Mouse (Mus musculus): ENCODE measurements around the gene Kcp. TPM values are rescaled to one million over a fixed set of nuclear protein-coding genes. Genes with fewer than 3 reads are reported as not detected.

Kcp gene
- polyA plus RNA-seq, 1 experiment from 2014 or later = 12.9 TPM

DNA sequence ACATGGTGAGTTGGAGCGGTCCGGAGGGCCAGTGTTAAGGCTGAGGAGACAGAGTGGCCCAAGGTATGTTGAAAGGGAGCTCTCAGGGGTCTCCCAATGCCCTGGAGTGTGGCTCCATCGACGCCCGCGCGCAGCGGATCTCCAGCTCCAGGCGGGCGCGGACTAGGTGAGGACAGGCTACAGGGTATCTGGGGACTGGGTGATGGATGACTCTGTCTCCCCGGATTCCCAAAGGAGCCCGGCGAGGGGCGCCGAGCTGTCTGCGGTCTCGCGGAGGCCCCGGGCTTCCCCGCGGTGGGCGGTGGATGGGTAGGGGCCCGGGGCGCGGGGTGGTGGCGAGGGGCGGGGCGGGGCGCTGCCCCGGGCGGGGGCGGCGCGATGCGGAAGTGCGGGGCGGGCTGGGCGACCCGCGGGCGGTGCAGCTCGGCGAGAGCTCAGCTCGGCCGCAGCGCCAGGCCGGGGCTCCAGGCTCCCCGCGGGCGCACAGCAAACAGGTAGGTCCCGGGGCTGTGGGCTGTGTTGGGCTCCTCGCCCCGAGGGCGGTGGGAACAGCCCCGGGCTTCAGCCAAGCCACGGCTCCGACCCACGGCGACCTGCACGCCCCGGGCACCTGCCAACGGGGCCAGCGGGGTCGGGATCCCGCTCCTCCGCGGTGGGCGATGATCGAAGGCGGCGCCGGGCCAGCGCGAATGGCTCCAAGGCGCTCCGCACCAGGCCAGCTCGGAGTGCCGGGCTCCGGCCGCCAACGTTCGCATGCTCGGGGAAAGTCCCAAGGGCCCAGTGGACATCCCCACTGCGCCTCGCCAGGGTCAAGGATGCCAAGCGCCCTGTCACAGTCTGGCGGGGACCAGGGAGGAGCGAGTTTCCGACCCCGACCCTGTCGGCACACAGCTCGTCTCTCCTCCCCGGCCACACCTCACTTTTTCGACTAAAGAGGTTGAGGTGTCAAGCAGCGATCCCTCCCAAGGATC lies 18.8 kb upstream of the Kcp start, which contains the start of gene Irf5:
TSS of gene Irf5 (plus strand) at position 345 of the 971 bp plus-strand sequence.
- ATAC-seq (ENCODE audit: low FRiP score) = peak; percentile 74
- WGBS = under 1% methylated on average over 68 of the region's 96 CpGs
- H3K4me1 ChIP-seq (replicated peaks; ENCODE audit: control insufficient read depth, insufficient read depth, low read length) = peaks cover 5% of the 10 kb centered on the region; the same call in 1 of the 2 replicates
- H3K9ac ChIP-seq (ENCODE audit: low read depth, low read length) = peak within 1 kb of the TSS; percentile 43; the same call in 1 of the 2 replicates
- H3K36me3 ChIP-seq (ENCODE audit: control insufficient read depth, insufficient read depth, low read length) = no peaks in the 10 kb centered on the region
- H3K27ac ChIP-seq (ENCODE audit: low read depth, low read length) = no peak within 1 kb of the TSS
- peak within 1 kb of the TSS; percentile 56 for H3K4me3 ChIP-seq (ENCODE audit: low read depth, low read length)
- H3K27me3 ChIP-seq (ENCODE audit: control insufficient read depth, insufficient read depth, low read length) = peaks cover 46% of the 10 kb centered on the region
- H3K9me3 ChIP-seq (ENCODE audit: control insufficient read depth, low read length) = no peaks in the 10 kb centered on the region
- H3K4me2 ChIP-seq (replicated peaks; ENCODE audit: low read depth, low read length) = peak within 1 kb of the TSS; percentile 97
- DNase-seq (ENCODE audit: low spot score) = peak; percentile 62

DNA sequence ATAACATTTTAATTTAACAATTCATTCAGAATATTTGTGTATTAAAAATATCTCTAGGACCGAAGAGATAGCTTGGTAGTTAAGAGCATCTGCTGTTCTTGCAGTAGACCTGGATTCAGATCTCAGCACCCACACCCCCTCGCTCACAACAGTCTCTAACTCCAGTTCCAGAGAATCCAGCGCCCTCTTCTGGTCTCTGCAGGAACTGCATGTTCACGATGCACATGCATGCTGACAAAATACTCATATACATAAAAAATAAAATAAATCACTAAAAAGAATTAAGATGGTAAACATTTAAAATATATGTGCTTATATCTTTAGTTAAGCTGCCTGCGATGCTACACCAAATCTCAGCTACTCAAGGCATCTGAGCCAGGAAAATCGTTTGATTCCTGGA lies 17.5 kb upstream of the Kcp start:
- ATAC-seq (ENCODE audit: low FRiP score) = no peak
- Histone ChIP-seq H3K4me1 (replicated peaks; ENCODE audit: control insufficient read depth, insufficient read depth, low read length) (peaks cover 5% of the 10 kb centered on the region; the same call in 1 of the 2 replicates), H3K27me3 (ENCODE audit: control insufficient read depth, insufficient read depth, low read length) (peaks cover 41% of the 10 kb centered on the region), H3K9ac (ENCODE audit: low read depth, low read length) (no peak overlapping the region), H3K9me3 (ENCODE audit: control insufficient read depth, low read length) (no peaks in the 10 kb centered on the region), H3K4me3 (ENCODE audit: low read depth, low read length) (no peak overlapping the region), H3K36me3 (ENCODE audit: control insufficient read depth, insufficient read depth, low read length) (no peaks in the 10 kb centered on the region), H3K27ac (ENCODE audit: low read depth, low read length) (no peak overlapping the region), H3K4me2 (replicated peaks; ENCODE audit: low read depth, low read length) (no peak overlapping the region)
- peak; percentile 38 for DNase-seq (ENCODE audit: low spot score)
- 68% methylated on average over 6 of the region's 6 CpGs for WGBS

DNA sequence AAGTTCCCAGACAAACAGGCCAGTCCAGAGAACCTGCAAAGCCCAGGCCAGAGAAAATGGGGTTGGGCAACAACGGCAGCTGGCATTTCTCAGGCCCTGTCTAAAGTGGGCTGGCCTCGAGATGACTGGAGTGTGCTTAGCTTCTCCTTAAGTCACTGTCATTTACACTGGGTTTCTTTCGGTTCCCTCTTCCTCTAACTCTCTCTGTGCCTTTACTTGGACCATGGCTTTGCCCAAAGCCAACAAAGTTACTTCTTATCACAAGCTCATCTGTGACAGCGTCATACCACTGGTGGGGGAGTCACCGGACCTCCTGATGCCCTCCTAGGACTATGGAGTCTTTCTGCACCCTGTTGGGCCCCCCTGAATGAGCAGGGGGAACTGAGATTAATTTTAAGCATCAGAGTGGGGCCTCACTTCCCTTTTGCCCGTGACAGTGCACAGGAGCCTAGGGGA lies 16.3 kb upstream of the Kcp start:
- H3K27ac ChIP-seq (ENCODE audit: low read depth, low read length) = no peak overlapping the region
- peaks cover 31% of the 10 kb centered on the region for H3K27me3 ChIP-seq (ENCODE audit: control insufficient read depth, insufficient read depth, low read length)
- peaks cover 5% of the 10 kb centered on the region; the same call in 1 of the 2 replicates for H3K4me1 ChIP-seq (replicated peaks; ENCODE audit: control insufficient read depth, insufficient read depth, low read length)
- H3K9ac ChIP-seq (ENCODE audit: low read depth, low read length) = no peak overlapping the region
- H3K9me3 ChIP-seq (ENCODE audit: control insufficient read depth, low read length) = no peaks in the 10 kb centered on the region
- no peaks in the 10 kb centered on the region for H3K36me3 ChIP-seq (ENCODE audit: control insufficient read depth, insufficient read depth, low read length)
- H3K4me3 ChIP-seq (ENCODE audit: low read depth, low read length) = no peak overlapping the region
- 70% methylated on average over 6 of the region's 6 CpGs for WGBS
- ATAC-seq (ENCODE audit: low FRiP score) = no peak
- DNase-seq (ENCODE audit: low spot score) = no peak
- H3K4me2 ChIP-seq (replicated peaks; ENCODE audit: low read depth, low read length) = no peak overlapping the region

DNA sequence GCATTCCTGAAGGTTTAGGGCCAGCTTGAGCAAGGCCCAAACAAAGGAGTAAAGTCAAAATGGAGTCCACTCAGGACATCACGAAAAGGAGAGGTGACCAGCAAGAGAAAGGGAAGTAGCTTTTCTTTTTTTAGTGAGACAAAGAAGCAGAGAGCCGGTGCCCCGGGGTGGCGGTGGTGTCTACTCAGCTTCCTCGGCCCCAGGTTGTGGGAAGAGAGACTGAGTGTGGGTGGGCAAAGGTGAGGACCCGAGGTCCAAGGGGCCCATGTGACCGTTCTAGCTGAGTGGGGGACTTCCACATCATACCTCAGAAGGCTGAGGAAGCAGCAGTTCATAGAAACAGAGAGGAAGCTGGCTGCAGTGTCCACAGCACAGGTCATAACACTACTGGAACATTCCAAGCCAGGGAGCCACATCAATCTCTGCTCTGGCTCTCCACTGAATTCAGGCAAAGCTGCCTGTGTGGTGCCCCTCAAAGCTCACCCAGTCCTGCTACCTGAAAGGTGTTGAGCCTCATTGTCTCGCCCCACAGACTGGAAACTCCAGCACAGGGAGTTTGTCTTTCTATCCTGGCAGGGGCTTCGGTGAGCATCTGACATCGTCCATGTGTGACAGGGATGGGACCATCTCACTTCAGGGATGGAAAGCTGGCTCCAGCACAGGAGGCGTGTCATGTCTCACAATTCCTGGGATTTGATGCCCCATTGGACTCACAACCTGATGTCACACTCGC lies 15.7 kb upstream of the Kcp start:
- H3K36me3 ChIP-seq (ENCODE audit: control insufficient read depth, insufficient read depth, low read length) = no peaks in the 10 kb centered on the region
- H3K9ac ChIP-seq (ENCODE audit: low read depth, low read length) = no peak overlapping the region
- no peak overlapping the region for H3K4me2 ChIP-seq (replicated peaks; ENCODE audit: low read depth, low read length)
- DNase-seq (ENCODE audit: low spot score) (no peak), ATAC-seq (ENCODE audit: low FRiP score) (no peak)
- WGBS = 80% methylated on average over 12 of the region's 12 CpGs
- H3K27ac ChIP-seq (ENCODE audit: low read depth, low read length) = no peak overlapping the region
- H3K4me3 ChIP-seq (ENCODE audit: low read depth, low read length) = no peak overlapping the region
- H3K4me1 ChIP-seq (replicated peaks; ENCODE audit: control insufficient read depth, insufficient read depth, low read length) = peaks cover 5% of the 10 kb centered on the region; the same call in 1 of the 2 replicates
- peaks cover 27% of the 10 kb centered on the region for H3K27me3 ChIP-seq (ENCODE audit: control insufficient read depth, insufficient read depth, low read length)
- no peaks in the 10 kb centered on the region for H3K9me3 ChIP-seq (ENCODE audit: control insufficient read depth, low read length)

DNA sequence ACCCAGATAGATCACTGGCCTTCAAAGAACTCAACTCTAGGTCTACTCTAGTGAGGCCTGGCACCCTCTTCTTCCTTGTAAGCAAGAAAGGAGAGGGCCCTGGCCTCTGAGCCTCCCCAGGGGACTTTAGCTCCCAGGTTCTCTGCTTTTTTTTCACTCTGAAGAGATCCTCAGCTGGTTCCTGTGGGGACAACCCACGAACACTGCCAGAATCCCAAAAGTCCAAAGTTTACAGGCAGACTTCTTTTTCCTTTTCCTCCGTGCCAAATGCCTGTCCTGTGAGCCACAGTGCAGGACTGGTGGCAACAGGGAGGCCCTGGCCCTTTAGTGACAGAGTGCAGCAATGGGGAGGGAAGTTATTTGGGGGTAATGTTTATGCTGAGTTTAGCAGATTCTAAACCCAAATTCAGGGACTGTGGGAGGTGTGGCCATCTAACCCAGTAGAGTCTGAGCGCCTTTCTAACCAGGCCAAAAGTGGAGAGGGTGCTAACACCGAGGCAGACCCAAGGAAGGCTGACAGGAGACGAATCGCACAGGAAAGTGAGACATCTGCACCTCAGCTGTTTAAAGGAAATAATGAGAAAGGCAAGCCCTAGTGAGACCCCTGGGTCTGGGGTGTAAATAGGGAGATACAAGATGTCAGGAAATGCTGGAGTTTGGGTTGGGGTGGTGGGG lies 15.0 kb upstream of the Kcp start:
- H3K9me3 ChIP-seq (ENCODE audit: control insufficient read depth, low read length) = no peaks in the 10 kb centered on the region
- H3K9ac ChIP-seq (ENCODE audit: low read depth, low read length) = no peak overlapping the region
- DNase-seq (ENCODE audit: low spot score) (no peak), ATAC-seq (ENCODE audit: low FRiP score) (no peak)
- H3K27me3 ChIP-seq (ENCODE audit: control insufficient read depth, insufficient read depth, low read length) = peaks cover 20% of the 10 kb centered on the region
- no peaks in the 10 kb centered on the region for H3K36me3 ChIP-seq (ENCODE audit: control insufficient read depth, insufficient read depth, low read length)
- H3K4me1 ChIP-seq (replicated peaks; ENCODE audit: control insufficient read depth, insufficient read depth, low read length) = peaks cover 5% of the 10 kb centered on the region; the same call in 1 of the 2 replicates
- 78% methylated on average over 6 of the region's 6 CpGs for WGBS
- no peak overlapping the region for H3K27ac ChIP-seq (ENCODE audit: low read depth, low read length)
- H3K4me3 ChIP-seq (ENCODE audit: low read depth, low read length) = no peak overlapping the region
- H3K4me2 ChIP-seq (replicated peaks; ENCODE audit: low read depth, low read length) = no peak overlapping the region

DNA sequence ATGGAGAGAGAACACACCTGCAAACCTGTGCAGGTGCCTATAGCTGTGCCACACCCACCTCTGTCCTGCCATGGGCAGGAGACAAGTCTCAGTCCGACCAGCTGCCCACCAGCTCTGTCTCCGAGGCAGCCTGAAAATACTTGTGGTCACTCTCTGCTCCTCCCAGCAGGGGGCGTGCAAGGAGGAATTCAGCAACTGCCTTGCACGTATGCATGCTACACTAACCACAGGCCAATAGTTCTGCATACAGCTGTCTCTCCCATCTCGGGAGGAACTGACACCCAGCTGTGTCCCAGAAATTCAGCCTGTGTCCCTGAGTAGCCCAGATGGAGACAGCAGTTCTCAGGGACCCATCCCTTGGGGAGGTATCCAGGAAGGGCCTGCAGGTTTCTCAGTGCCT lies 9.4 kb upstream of the Kcp start:
- 9% methylated on average over 5 of the region's 5 CpGs for WGBS
- no peaks in the 10 kb centered on the region for H3K4me1 ChIP-seq (replicated peaks; ENCODE audit: control insufficient read depth, insufficient read depth, low read length)
- no peaks in the 10 kb centered on the region for H3K36me3 ChIP-seq (ENCODE audit: control insufficient read depth, insufficient read depth, low read length)
- no peak overlapping the region for H3K9ac ChIP-seq (ENCODE audit: low read depth, low read length)
- peak; percentile 35; the same call in 1 of the 2 replicates for ATAC-seq (ENCODE audit: low FRiP score)
- no peak overlapping the region for H3K4me3 ChIP-seq (ENCODE audit: low read depth, low read length)
- H3K9me3 ChIP-seq (ENCODE audit: control insufficient read depth, low read length) = no peaks in the 10 kb centered on the region
- peak; percentile 83 for DNase-seq (ENCODE audit: low spot score)
- no peak overlapping the region for H3K27ac ChIP-seq (ENCODE audit: low read depth, low read length)
- no peak overlapping the region for H3K4me2 ChIP-seq (replicated peaks; ENCODE audit: low read depth, low read length)
- H3K27me3 ChIP-seq (ENCODE audit: control insufficient read depth, insufficient read depth, low read length) = no peaks in the 10 kb centered on the region

DNA sequence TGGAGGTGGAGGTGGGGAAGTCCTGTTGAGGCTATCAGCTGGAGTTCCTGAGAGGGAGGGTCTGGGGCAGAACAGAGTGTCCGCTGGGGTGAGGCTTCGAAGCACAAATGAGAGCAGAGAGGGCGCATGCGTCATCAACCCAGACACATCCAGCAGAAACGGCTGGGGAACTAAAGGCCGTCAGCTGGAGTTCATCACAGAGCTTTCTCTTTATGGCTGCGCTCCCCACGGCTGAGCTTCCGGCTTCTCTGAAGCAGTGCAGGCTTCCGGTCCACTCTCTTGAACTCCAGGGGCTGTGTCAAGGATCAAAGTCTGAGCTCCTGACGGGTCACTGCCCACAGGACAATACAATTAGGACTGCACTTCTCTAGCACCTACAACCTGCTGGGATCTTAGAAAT lies 5.5 kb upstream of the Kcp start:
- Histone ChIP-seq H3K9ac (ENCODE audit: low read depth, low read length) (no peak overlapping the region), H3K4me1 (replicated peaks; ENCODE audit: control insufficient read depth, insufficient read depth, low read length) (no peaks in the 10 kb centered on the region; the same call in 1 of the 2 replicates), H3K4me2 (replicated peaks; ENCODE audit: low read depth, low read length) (peak overlapping the region; percentile 24), H3K27ac (ENCODE audit: low read depth, low read length) (no peak overlapping the region), H3K9me3 (ENCODE audit: control insufficient read depth, low read length) (no peaks in the 10 kb centered on the region), H3K27me3 (ENCODE audit: control insufficient read depth, insufficient read depth, low read length) (peaks cover 4% of the 10 kb centered on the region; the same call in 1 of the 2 replicates), H3K4me3 (ENCODE audit: low read depth, low read length) (no peak overlapping the region), H3K36me3 (ENCODE audit: control insufficient read depth, insufficient read depth, low read length) (no peaks in the 10 kb centered on the region)
- DNase-seq (ENCODE audit: low spot score) = peak; percentile 73
- peak; percentile 76 for ATAC-seq (ENCODE audit: low FRiP score)
- 0% methylated on average over 11 of the region's 11 CpGs for WGBS

DNA sequence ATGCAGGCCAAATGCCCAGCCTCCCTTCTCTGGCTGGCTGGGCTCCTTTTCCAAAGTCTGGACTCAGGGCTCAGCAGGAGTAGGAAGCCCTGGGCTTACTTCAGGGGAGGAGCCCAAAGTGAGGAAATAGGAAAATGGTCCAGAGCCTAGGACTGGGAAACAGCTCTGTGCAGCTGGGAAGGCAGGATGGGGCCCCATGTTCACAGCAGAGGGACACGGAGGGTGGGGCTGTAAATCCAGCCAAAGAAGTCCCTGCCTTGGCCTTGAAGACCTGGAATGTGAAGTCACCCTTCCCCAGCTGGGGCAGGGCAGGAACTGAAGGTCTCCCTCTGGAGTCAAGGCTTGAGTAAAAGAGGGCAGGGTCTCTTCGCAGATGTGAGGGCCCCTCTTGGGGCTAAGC lies 1.3 kb upstream of the Kcp start:
- Histone ChIP-seq H3K4me2 (replicated peaks; ENCODE audit: low read depth, low read length) (no peak overlapping the region), H3K4me1 (replicated peaks; ENCODE audit: control insufficient read depth, insufficient read depth, low read length) (no peaks in the 10 kb centered on the region; the same call in 1 of the 2 replicates), H3K27me3 (ENCODE audit: control insufficient read depth, insufficient read depth, low read length) (peaks cover 24% of the 10 kb centered on the region), H3K36me3 (ENCODE audit: control insufficient read depth, insufficient read depth, low read length) (no peaks in the 10 kb centered on the region), H3K4me3 (ENCODE audit: low read depth, low read length) (no peak overlapping the region), H3K9ac (ENCODE audit: low read depth, low read length) (no peak overlapping the region), H3K9me3 (ENCODE audit: control insufficient read depth, low read length) (no peaks in the 10 kb centered on the region), H3K27ac (ENCODE audit: low read depth, low read length) (no peak overlapping the region)
- WGBS = 31% methylated on average over 2 of the region's 2 CpGs
- no peak for ATAC-seq (ENCODE audit: low FRiP score)
- DNase-seq (ENCODE audit: low spot score) = no peak
